Mouse (Mus musculus): ENCODE data around the gene Hk1. TPM values are rescaled to one million over a fixed set of nuclear protein-coding genes. Genes with fewer than 3 reads are reported as not detected.

The Hk1 gene
- polyA plus RNA-seq, 1 experiment = 45.3 TPM

GRCm38 (mm10) chr10:62344004-62344752 is 35.5 kb downstream of the Hk1 start:
- Histone ChIP-seq H3K27ac (ENCODE audit: insufficient read depth, low read length) (no peak overlapping the region), H3K4me1 (ENCODE audit: control insufficient read depth, insufficient read depth, low read length) (no peaks in the 10 kb centered on the region), H3K4me3 (ENCODE audit: insufficient read depth, low read length) (no peak overlapping the region)
- TF ChIP-seq CTCF (IDR thresholded peaks at IDR 0.05; ENCODE audit: borderline replicate concordance, insufficient read depth, low read length) (no peak), POLR2A (IDR thresholded peaks at IDR 0.05; ENCODE audit: low read depth, low read length) (no peak)

GRCm38 (mm10) chr10:62342512-62342911 is 37.2 kb downstream of the Hk1 start:
- no peak overlapping the region for H3K27ac ChIP-seq (ENCODE audit: insufficient read depth, low read length)
- peaks cover 3% of the 10 kb centered on the region; the same call in 1 of the 2 replicates for H3K4me1 ChIP-seq (ENCODE audit: control insufficient read depth, insufficient read depth, low read length)
- no peak overlapping the region for H3K4me3 ChIP-seq (ENCODE audit: insufficient read depth, low read length)
- TF ChIP-seq POLR2A (IDR thresholded peaks at IDR 0.05; ENCODE audit: low read depth, low read length) = no peak
- TF ChIP-seq CTCF (IDR thresholded peaks at IDR 0.05; ENCODE audit: borderline replicate concordance, insufficient read depth, low read length) = no peak

- no peak overlapping the region for H3K4me3 ChIP-seq (ENCODE audit: insufficient read depth, low read length)
- peaks cover 3% of the 10 kb centered on the region; the same call in 1 of the 2 replicates for H3K4me1 ChIP-seq (ENCODE audit: control insufficient read depth, insufficient read depth, low read length)
- H3K27ac ChIP-seq (ENCODE audit: insufficient read depth, low read length) = no peak overlapping the region
- TF ChIP-seq POLR2A (IDR thresholded peaks at IDR 0.05; ENCODE audit: low read depth, low read length) = no peak
- TF ChIP-seq CTCF (IDR thresholded peaks at IDR 0.05; ENCODE audit: borderline replicate concordance, insufficient read depth, low read length) = no peak
These were observed 37.8 kb downstream of the Hk1 start for GRCm38 (mm10) chr10:62341956-62342355.

- no peak for TF ChIP-seq CTCF (IDR thresholded peaks at IDR 0.05; ENCODE audit: borderline replicate concordance, insufficient read depth, low read length)
- TF ChIP-seq POLR2A (IDR thresholded peaks at IDR 0.05; ENCODE audit: low read depth, low read length) = no peak
- H3K4me1 ChIP-seq (ENCODE audit: control insufficient read depth, insufficient read depth, low read length) = peaks cover 3% of the 10 kb centered on the region; the same call in 1 of the 2 replicates
These were observed 38.7 kb downstream of the Hk1 start for GRCm38 (mm10) chr10:62340991-62341390.

GRCm38 (mm10) chr10:62340095-62340731 is 39.5 kb downstream of the Hk1 start:
- TF ChIP-seq CTCF (IDR thresholded peaks at IDR 0.05; ENCODE audit: borderline replicate concordance, insufficient read depth, low read length) = no peak
- TF ChIP-seq POLR2A (IDR thresholded peaks at IDR 0.05; ENCODE audit: low read depth, low read length) = peak; percentile 71
- Histone ChIP-seq H3K4me1 (ENCODE audit: control insufficient read depth, insufficient read depth, low read length) (peaks cover 3% of the 10 kb centered on the region; the same call in 1 of the 2 replicates), H3K4me3 (ENCODE audit: insufficient read depth, low read length) (peak overlapping the region; percentile 78), H3K27ac (ENCODE audit: insufficient read depth, low read length) (peak overlapping the region; percentile 63)

More at GRCm38 (mm10) chr10:62340991-62341390, 38.7 kb downstream of the Hk1 start:
- Histone ChIP-seq H3K4me3 (ENCODE audit: insufficient read depth, low read length) (peak overlapping the region; percentile 55), H3K27ac (ENCODE audit: insufficient read depth, low read length) (peak overlapping the region; percentile 63; the same call in 1 of the 2 replicates)

GRCm38 (mm10) chr10:62339211-62340094 is 40.3 kb downstream of the Hk1 start:
- Histone ChIP-seq H3K27ac (ENCODE audit: insufficient read depth, low read length) (peak overlapping the region; percentile 25), H3K4me3 (ENCODE audit: insufficient read depth, low read length) (peak overlapping the region; percentile 78), H3K4me1 (ENCODE audit: control insufficient read depth, insufficient read depth, low read length) (peaks cover 3% of the 10 kb centered on the region; the same call in 1 of the 2 replicates)
- no peak for TF ChIP-seq POLR2A (IDR thresholded peaks at IDR 0.05; ENCODE audit: low read depth, low read length)
- TF ChIP-seq CTCF (IDR thresholded peaks at IDR 0.05; ENCODE audit: borderline replicate concordance, insufficient read depth, low read length) = no peak

- TF ChIP-seq POLR2A (IDR thresholded peaks at IDR 0.05; ENCODE audit: low read depth, low read length) (no peak), CTCF (IDR thresholded peaks at IDR 0.05; ENCODE audit: borderline replicate concordance, insufficient read depth, low read length) (no peak)
- Histone ChIP-seq H3K27ac (ENCODE audit: insufficient read depth, low read length) (no peak overlapping the region), H3K4me1 (ENCODE audit: control insufficient read depth, insufficient read depth, low read length) (peaks cover 3% of the 10 kb centered on the region; the same call in 1 of the 2 replicates), H3K4me3 (ENCODE audit: insufficient read depth, low read length) (peak overlapping the region; percentile 78)
These were observed 41.1 kb downstream of the Hk1 start for GRCm38 (mm10) chr10:62338626-62339025.

- no peak for TF ChIP-seq CTCF (IDR thresholded peaks at IDR 0.05; ENCODE audit: borderline replicate concordance, insufficient read depth, low read length)
- no peak for TF ChIP-seq POLR2A (IDR thresholded peaks at IDR 0.05; ENCODE audit: low read depth, low read length)
- Histone ChIP-seq H3K27ac (ENCODE audit: insufficient read depth, low read length) (no peak overlapping the region), H3K4me3 (ENCODE audit: insufficient read depth, low read length) (no peak overlapping the region; the same call in 1 of the 2 replicates), H3K4me1 (ENCODE audit: control insufficient read depth, insufficient read depth, low read length) (peaks cover 3% of the 10 kb centered on the region; the same call in 1 of the 2 replicates)
These were observed 41.5 kb downstream of the Hk1 start for GRCm38 (mm10) chr10:62338176-62338575.

All from embryonic fibroblast, embryonic 13.5 days (primary cell).